Mouse (Mus musculus) lung, postnatal 0 days (tissue): Measurements from ENCODE around the gene Cmtm4.

Source experiments
- CTCF ChIP-seq: IDR thresholded peaks from 2 replicates; pipeline ENCODE4 v1.5.1; 2016; ENCODE audit warnings: antibody characterized with exemption, mild to moderate bottlenecking
- EP300 ChIP-seq: IDR thresholded peaks from 2 replicates; pipeline ENCODE4 v1.6.1; 2016; ENCODE audit warnings: antibody characterized with exemption, mild to moderate bottlenecking, control low read depth

DNA sequence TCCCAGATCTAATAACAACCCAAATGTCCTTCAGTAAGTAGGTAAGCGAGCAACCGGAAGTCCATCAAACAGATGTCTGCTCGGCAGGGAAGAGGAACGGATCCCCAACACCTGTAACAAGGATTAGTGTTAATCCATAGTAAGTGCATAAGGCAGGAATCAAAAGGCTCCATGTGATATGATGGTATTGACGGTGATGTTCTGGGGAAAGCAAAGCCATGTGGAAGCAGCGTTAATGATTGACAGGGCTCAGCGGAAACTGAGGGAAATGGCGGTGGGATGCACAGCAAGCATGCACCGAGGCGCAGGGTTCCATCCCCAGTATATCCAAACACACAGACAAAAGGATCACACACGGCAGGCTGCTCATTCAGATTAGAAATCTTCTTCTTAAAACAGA is 21.3 kb downstream of the Cmtm4 start:
- TF ChIP-seq EP300 (no peak), CTCF (no peak)
